7 mouse cellular contexts compared by ENCODE assay signal in the genomic region with DNA sequence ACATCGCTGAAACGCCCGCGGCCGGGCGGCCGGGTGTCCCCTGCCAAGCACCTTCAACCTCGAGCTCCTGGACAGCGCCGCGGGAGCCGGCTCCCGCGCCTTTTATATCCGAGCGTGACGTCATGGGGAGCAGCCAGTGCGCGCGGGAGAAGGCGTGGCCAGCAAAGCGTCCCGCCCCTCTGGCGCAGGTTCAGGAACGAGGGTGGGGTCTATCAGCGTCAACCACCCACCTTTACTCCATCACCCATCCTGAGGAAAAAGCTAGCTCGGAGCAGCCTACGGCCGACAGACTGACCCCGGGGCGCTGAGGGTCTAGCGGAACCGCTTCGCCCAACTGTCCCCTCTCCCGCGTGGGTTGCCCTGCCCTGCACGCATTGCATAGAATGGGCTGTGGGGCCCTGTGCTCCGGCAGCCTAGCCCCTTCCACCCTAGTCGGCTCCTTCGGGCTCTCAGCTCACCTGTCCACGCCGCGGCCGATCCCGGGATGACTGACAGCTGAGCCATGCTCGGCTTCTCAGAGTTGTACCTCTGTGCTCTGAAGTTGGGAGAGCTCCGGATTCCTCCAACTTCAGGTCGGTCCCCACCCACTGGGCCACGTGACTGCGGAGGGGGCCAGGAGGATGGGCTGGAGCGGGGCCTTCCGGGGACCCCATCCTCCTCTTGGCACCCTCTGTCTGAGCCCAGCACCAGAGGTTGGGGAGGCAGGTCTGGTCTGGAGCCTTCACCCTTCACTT. TPM values are rescaled to one million over a fixed set of nuclear protein-coding genes. Genes with fewer than 3 reads are reported as not detected.
DNase-seq lines count a peak whose midpoint lies in the region; ATAC-seq lines count a peak whose summit lies in the region.

Nrip3 (minus strand) TSS at position 556 of the 734 bp plus-strand sequence.

- peaks cover 54% of the 10 kb centered on the region for H3K27me3 ChIP-seq in intestine, embryonic 14.5 days (replicated peaks; ENCODE audit: control insufficient read depth, insufficient read depth, low read length)

- WGBS in intestine, embryonic 14.5 days: 2% methylated on average over 52 of the region's 52 CpGs

- no peak within 1 kb of the TSS for H3K27ac ChIP-seq in intestine, embryonic 14.5 days (ENCODE audit: low read depth)

- H3K9me3 ChIP-seq in intestine, embryonic 14.5 days (ENCODE audit: control insufficient read depth, low read length): no peaks in the 10 kb centered on the region

- 0 out of 2 replicates have a peak within 1 kb of the TSS, but pooled peaks have one; percentile 13 for H3K9ac ChIP-seq in intestine, embryonic 14.5 days (ENCODE audit: low read length)

- H3K4me1 ChIP-seq in intestine, embryonic 14.5 days (replicated peaks; ENCODE audit: control insufficient read depth, insufficient read depth, low read length): peaks cover 6% of the 10 kb centered on the region; the same call in 1 of the 2 replicates

- DNase-seq in adrenal gland, postnatal 36 days: peak; percentile 74 to 80
- DNase-seq in embryo, embryonic 11 days: peak; percentile 88
- peak; percentile 26 to 37 for DNase-seq in gastrocnemius, postnatal 36 days
- DNase-seq in intestine, embryonic 14.5 days (ENCODE audit: low spot score): peak; percentile 91
- peak; percentile 79 to 82 for DNase-seq in left cerebral cortex, postnatal 14 days (ENCODE audit: low spot score in 2 of 2)
- DNase-seq in spleen, adult 12 weeks (ENCODE audit: low spot score): peak; percentile 76

- intact Hi-C loops in gastrocnemius, postnatal 36 days (cut with DNase I): no loop called here
- intact Hi-C loops in left cerebral cortex, postnatal 14 days (cut with DNase I): no loop called here

- no peaks in the 10 kb centered on the region for H3K36me3 ChIP-seq in intestine, embryonic 14.5 days (ENCODE audit: control insufficient read depth, insufficient read depth, low read length)

- peak; percentile 91 for ATAC-seq in intestine, embryonic 14.5 days (replicated peaks; ENCODE audit: low FRiP score, low TSS enrichment, low read depth)
- ATAC-seq in megakaryocyte-erythroid progenitor cell, adult 5-6 weeks (replicated peaks; ENCODE audit: low FRiP score, low TSS enrichment, poor library complexity, severe bottlenecking): peak; percentile 79

- peak within 1 kb of the TSS; percentile 37 for H3K4me3 ChIP-seq in intestine, embryonic 14.5 days (ENCODE audit: low read depth, low read length)

- H3K4me2 ChIP-seq in intestine, embryonic 14.5 days (ENCODE audit: low read length): peak within 1 kb of the TSS; percentile 96

RNA-seq across cellular contexts. Expression of gene Nrip3, which starts in this region (rescaled TPM):
- total RNA-seq in adrenal gland, postnatal 36 days (2021): 1 to 10 TPM in 1 of 2 experiments, under 1 TPM in 1; 0.63 to 1.3 TPM
- total RNA-seq in gastrocnemius, postnatal 36 days (2021): not detected
- 0.30 and 0.55 TPM in 2 replicates for polyA plus RNA-seq in intestine, embryonic 14.5 days (2014; fragmentation: Nextera tagmentation; extraction: Ambion mirVana)
- 10 to 100 TPM; 87.2 to 87.8 TPM for total RNA-seq in left cerebral cortex, postnatal 14 days (2021)
- total RNA-seq in megakaryocyte-erythroid progenitor cell, adult 5-6 weeks (2014; fragmentation: Nextera tagmentation): not detected in 2 replicates
- not detected in 2 replicates for total RNA-seq in megakaryocyte-erythroid progenitor cell, adult 5-6 weeks (2017)

Comparison
In these comparisons a context has a peak if more than half of its experiments do, and no peak if none do; other contexts are left out.
1. RNA of gene Nrip3 (total RNA-seq): 87.2 to 87.8 TPM in left cerebral cortex, postnatal 14 days; 0.63 to 1.3 TPM in adrenal gland, postnatal 36 days, not detected in gastrocnemius, postnatal 36 days and not detected in megakaryocyte-erythroid progenitor cell, adult 5-6 weeks; every median in the first group is over 10 times any median in the second.
2. Peak in DNase-seq in gastrocnemius, postnatal 36 days; RNA of the gene not detected or under 1 TPM.
3. Peak in DNase-seq, ATAC-seq, H3K4me3 ChIP-seq, H3K9ac ChIP-seq and H3K4me2 ChIP-seq in intestine, embryonic 14.5 days; RNA of the gene not detected or under 1 TPM.
4. Peak in ATAC-seq in megakaryocyte-erythroid progenitor cell, adult 5-6 weeks; RNA of the gene not detected or under 1 TPM.
5. DNase-seq: peak in every context shown above with its lines; median percentile 91 in intestine, embryonic 14.5 days; 88 in embryo, embryonic 11 days; 80 in left cerebral cortex, postnatal 14 days; 77 in adrenal gland, postnatal 36 days; 76 in spleen, adult 12 weeks; 32 in gastrocnemius, postnatal 36 days.